In the genomic region with DNA sequence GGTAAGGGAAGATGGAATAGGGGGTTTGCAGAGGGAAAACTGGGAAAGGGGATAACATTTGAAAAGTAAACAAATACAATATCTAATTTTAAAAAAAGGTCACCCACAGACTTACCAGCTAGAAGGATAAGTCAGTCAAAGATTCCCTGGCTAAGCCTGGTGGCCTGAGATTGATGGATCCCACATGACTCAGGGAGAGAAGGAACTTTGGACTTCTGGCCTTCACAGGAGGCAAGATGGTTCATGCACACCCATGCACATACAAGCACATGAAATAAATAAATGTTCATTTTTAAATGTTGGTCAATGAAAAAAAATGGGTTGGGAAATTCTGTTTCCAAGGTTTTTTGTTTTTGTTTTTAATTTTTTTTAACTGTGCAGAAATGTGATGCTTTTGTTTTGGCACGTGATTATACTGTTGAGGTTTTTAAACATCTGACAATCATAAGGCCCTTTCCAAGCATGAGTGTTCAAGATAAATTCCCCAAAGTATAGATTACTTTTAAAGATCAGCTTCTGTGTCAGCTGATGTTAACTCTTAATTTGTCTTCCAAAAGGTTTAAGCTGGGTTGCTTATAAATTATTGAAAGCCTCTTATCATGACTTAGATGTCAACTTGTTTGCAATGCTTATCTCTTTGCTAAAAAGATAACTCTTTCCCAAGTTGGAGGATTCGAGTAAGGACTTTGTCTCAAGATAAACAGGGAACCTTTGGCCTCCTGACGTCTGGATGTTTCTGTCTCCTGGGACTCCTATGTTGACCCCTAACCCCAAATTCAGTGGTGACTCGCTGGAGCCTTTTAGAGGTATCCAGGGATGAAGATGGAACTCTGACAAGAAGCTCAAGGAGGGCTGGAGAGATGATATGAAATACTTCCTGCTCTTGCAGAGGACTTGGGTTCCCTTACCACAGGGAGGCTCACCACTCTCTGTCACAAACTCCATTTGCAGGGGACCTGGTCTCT, we compare ENCODE assay signal across 22 mouse cellular contexts. TPM values are rescaled to one million over a fixed set of nuclear protein-coding genes. Genes with fewer than 3 reads are reported as not detected.
DNase-seq lines count a peak whose midpoint lies in the region; ATAC-seq and TF ChIP-seq lines count a peak whose summit lies in the region.
"Had no signal": no experiment of that assay in that cellular context is flagged by ENCODE, and none has a peak within 500 bp of the region (broad histone marks: within the 10 kb centered on the region; RNA-seq: fewer than 3 reads in every experiment).

No protein-coding gene starts in this region.

- H3K79me2 ChIP-seq in liver, adult 2 months (ENCODE audit: control insufficient read depth, insufficient read depth, low read length): no peaks in the 10 kb centered on the region

- H3K36me3 ChIP-seq in intestine, embryonic 15.5 days: no peaks in the 10 kb centered on the region
- no peaks in the 10 kb centered on the region for H3K36me3 ChIP-seq in intestine, postnatal 0 days (ENCODE audit: control insufficient read depth, insufficient read depth)
- H3K36me3 ChIP-seq in liver, adult 2 months (ENCODE audit: control insufficient read depth, insufficient read depth, low read length): peaks cover 11% of the 10 kb centered on the region
- H3K36me3 ChIP-seq: forebrain, embryonic 10.5 days; hindbrain, embryonic 12.5 days had no signal

- TF ChIP-seq POLR2A in liver, adult 2 months (IDR thresholded peaks at IDR 0.05; ENCODE audit: extremely low read depth, insufficient read depth, low read length): no peak

- H3K9me3 ChIP-seq in intestine, embryonic 15.5 days: no peaks in the 10 kb centered on the region
- no peaks in the 10 kb centered on the region for H3K9me3 ChIP-seq in intestine, postnatal 0 days (ENCODE audit: control insufficient read depth)
- H3K9me3 ChIP-seq: forebrain, embryonic 10.5 days; forebrain, embryonic 13.5 days; hindbrain, embryonic 12.5 days had no signal

- H3K27me3 ChIP-seq in intestine, embryonic 15.5 days (replicated peaks): no peaks in the 10 kb centered on the region
- H3K27me3 ChIP-seq in intestine, postnatal 0 days (replicated peaks; ENCODE audit: control insufficient read depth, insufficient read depth, low read length): no peaks in the 10 kb centered on the region
- H3K27me3 ChIP-seq in liver, adult 2 months (ENCODE audit: control insufficient read depth, insufficient read depth, low read length): no peaks in the 10 kb centered on the region
- H3K27me3 ChIP-seq: forebrain, embryonic 13.5 days; hindbrain, embryonic 12.5 days had no signal

- peak; percentile 76; the same call in 1 of the 2 replicates for ATAC-seq in intestine, embryonic 15.5 days
- ATAC-seq in intestine, postnatal 0 days: no peak
- no peak for ATAC-seq in granulocyte monocyte progenitor cell, adult 5-6 weeks (replicated peaks; ENCODE audit: poor library complexity, severe bottlenecking)
- ATAC-seq: forebrain, embryonic 13.5 days; forebrain, embryonic 16.5 days; hindbrain, embryonic 16.5 days had no signal

- no peak for TF ChIP-seq CTCF in intestine, postnatal 0 days (IDR thresholded peaks at IDR 0.05; ENCODE audit: low read depth)
- no peak for TF ChIP-seq CTCF in liver, adult 2 months (IDR thresholded peaks at IDR 0.05; ENCODE audit: low read depth, low read length)

- H3K4me3 ChIP-seq in intestine, embryonic 15.5 days (replicated peaks): no peak overlapping the region
- no peak overlapping the region for H3K4me3 ChIP-seq in intestine, postnatal 0 days (ENCODE audit: low read depth, low read length)
- H3K4me3 ChIP-seq in liver, adult 2 months (ENCODE audit: insufficient read depth, low read depth, low read length): no peak overlapping the region
- H3K4me3 ChIP-seq: forebrain, embryonic 10.5 days; forebrain, embryonic 13.5 days; hindbrain, embryonic 12.5 days had no signal

- H3K4me1 ChIP-seq in intestine, embryonic 15.5 days (replicated peaks): no peaks in the 10 kb centered on the region
- H3K4me1 ChIP-seq in intestine, postnatal 0 days (replicated peaks; ENCODE audit: control insufficient read depth, insufficient read depth, low read length): no peaks in the 10 kb centered on the region
- peaks cover 4% of the 10 kb centered on the region; the same call in 1 of the 2 replicates for H3K4me1 ChIP-seq in liver, adult 2 months (ENCODE audit: control insufficient read depth, insufficient read depth, low read length)
- H3K4me1 ChIP-seq: forebrain, embryonic 10.5 days; forebrain, embryonic 13.5 days; hindbrain, embryonic 12.5 days had no signal

- 13% methylated on average over 4 of the region's 4 CpGs for WGBS in intestine, embryonic 15.5 days
- 16% methylated on average over 4 of the region's 4 CpGs for WGBS in intestine, postnatal 0 days
- 43% methylated on average over 4 of the region's 4 CpGs for WGBS in liver, adult 2 months

- peak; percentile 5 to 17 for DNase-seq in kidney, adult 8-10 months
- DNase-seq in kidney, postnatal 4 days: no peak
- peak; percentile 68 for DNase-seq in liver, adult 2 months (ENCODE audit: extremely low read depth, low read depth, low spot score)
- DNase-seq in liver: no peak
- DNase-seq in yolk sac, embryonic 10.5 days (ENCODE audit: low spot score): peak; percentile 75
- DNase-seq: adrenal gland, adult 8-10 months; adrenal gland, postnatal 36 days; cerebellum, adult 18-20 months; cerebellum, adult 9-10 months; cerebellum, postnatal 14 days; gastrocnemius, postnatal 10 days; gastrocnemius, postnatal 36 days; heart, adult 11 months had no signal

- no peak overlapping the region for H3K4me2 ChIP-seq in intestine, embryonic 15.5 days (replicated peaks)
- no peak overlapping the region for H3K4me2 ChIP-seq in intestine, postnatal 0 days (replicated peaks; ENCODE audit: low read depth)
- H3K4me2 ChIP-seq: forebrain, embryonic 13.5 days; heart, embryonic 11.5 days; hindbrain, embryonic 12.5 days had no signal

- H3K9ac ChIP-seq in intestine, embryonic 15.5 days: no peak overlapping the region
- H3K9ac ChIP-seq in intestine, postnatal 0 days (ENCODE audit: low read depth, low read length): no peak overlapping the region
- no peak overlapping the region for H3K9ac ChIP-seq in liver, adult 2 months (ENCODE audit: low read depth, low read length)
- H3K9ac ChIP-seq: forebrain, embryonic 13.5 days; hindbrain, embryonic 12.5 days had no signal

- H3K27ac ChIP-seq in intestine, embryonic 15.5 days: no peak overlapping the region
- H3K27ac ChIP-seq in intestine, postnatal 0 days (ENCODE audit: low read depth, low read length): no peak overlapping the region
- no peak overlapping the region for H3K27ac ChIP-seq in liver, adult 2 months (replicated peaks; ENCODE audit: insufficient read depth, low read depth, low read length)
- H3K27ac ChIP-seq: forebrain, embryonic 10.5 days; forebrain, embryonic 13.5 days; hindbrain, embryonic 12.5 days had no signal

RNA-seq across cellular contexts. Expression of gene Sos1, which starts 29.5 kb away (rescaled TPM):
- 4.7 and 4.9 TPM in 2 replicates for polyA plus RNA-seq in intestine, embryonic 15.5 days (2015; fragmentation: Nextera tagmentation; extraction: Ambion mirVana)
- 3.9 and 4.4 TPM in 2 replicates for polyA plus RNA-seq in intestine, postnatal 0 days (2015; fragmentation: Nextera tagmentation; extraction: Ambion mirVana)
- total RNA-seq in liver, adult 2 months (2014; rRNA removed): 11.8 and 12.0 TPM in 2 replicates
- 2.8 TPM in 2 replicates for polyA plus RNA-seq in liver, adult 2 months (2012; rRNA removed)
- 13.9 and 17.0 TPM in 2 replicates for total RNA-seq in granulocyte monocyte progenitor cell, adult 5-6 weeks (2014; fragmentation: Nextera tagmentation)
- total RNA-seq in granulocyte monocyte progenitor cell, adult 5-6 weeks (2017): 7.2 and 8.4 TPM in 2 replicates

Comparison
In these comparisons a context has a peak if more than half of its experiments do, and no peak if none do; other contexts are left out.
1. DNase-seq: peak in kidney, adult 8-10 months (2 of 2), liver, adult 2 months (single experiment) and yolk sac, embryonic 10.5 days (single experiment); none in kidney, postnatal 4 days (0 of 2) and liver (single experiment).